Mouse (Mus musculus) ES-Bruce4 (cell line): ENCODE measurements around the gene Eif4ebp2.

Experiments used
- CTCF ChIP-seq: IDR thresholded peaks from one replicate; pipeline ENCODE4 v1.8.1; 2011; ENCODE audit warnings: low read depth, low read length
- EP300 ChIP-seq: IDR thresholded peaks from 2 replicates; pipeline ENCODE4 v1.6.1; 2011; ENCODE audit warnings: low read depth, low read length; ENCODE audit not compliant: insufficient read depth
- POLR2A ChIP-seq: IDR thresholded peaks from one replicate; pipeline ENCODE4 v1.8.1; 2011; ENCODE audit warnings: low read length; ENCODE audit not compliant: insufficient read depth

DNA sequence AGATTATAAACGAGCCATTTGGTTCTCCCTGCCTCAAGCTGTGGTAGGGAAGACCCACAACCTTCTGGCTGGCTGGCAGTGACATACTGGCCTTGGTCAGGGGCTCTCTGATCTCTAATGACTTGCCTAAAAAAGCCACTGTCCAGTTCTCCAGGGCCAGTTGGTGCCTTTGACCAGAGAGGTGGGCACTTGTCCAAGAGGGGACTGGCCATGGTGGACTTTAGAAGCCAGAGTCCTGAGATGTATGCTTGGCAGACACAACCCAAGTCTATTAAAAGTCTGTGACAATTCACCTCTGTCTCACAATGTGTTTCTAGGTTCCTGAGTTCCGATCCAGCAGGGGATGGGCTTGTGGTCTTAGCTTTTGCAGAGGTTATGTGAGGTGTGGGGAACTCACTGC is 27.4 kb downstream of the Eif4ebp2 start:
- no peak for TF ChIP-seq CTCF
- no peak for TF ChIP-seq POLR2A
- no peak for TF ChIP-seq EP300
